Mouse (Mus musculus) central nervous system, embryonic 18 days (tissue): ENCODE measurements around the gene Kdelr2. TPM values are rescaled to one million over a fixed set of nuclear protein-coding genes. Genes with fewer than 3 reads are reported as not detected.

ENCODE experiments used
- polyA plus RNA-seq: library from polyadenylated mRNA; depleted of rRNA; stranded (reverse); fragments of >200 nt; gene quantifications from 2 replicates; pipeline ENCODE4 v1.2.3, GENCODE M21; 2012; rRNA removed

Gene Kdelr2
- 46.2 and 52.4 TPM in 2 replicates for polyA plus RNA-seq

GRCm38 (mm10) chr5:143403221-143404147 is at the start of gene Kdelr2:
Gene Kdelr2, plus strand, starts transcription at chr5:143403838.

GRCm38 (mm10) chr5:143356686-143357388 is 46.8 kb upstream of the Kdelr2 start, which contains the start of gene Grid2ip:
Gene Grid2ip, plus strand, starts transcription at chr5:143357338.

GRCm38 (mm10) chr5:143464100-143464756 is 60.6 kb downstream of the Kdelr2 start, which contains the start of gene Daglb:
Gene Daglb, plus strand, starts transcription at chr5:143464584.

Other genes with a start within 250 kb of the Kdelr2 start
- gene Rbak, start 223.1 kb upstream of the Kdelr2 start, polyA plus RNA-seq, result 17.1 and 17.5 TPM in 2 replicates
- not detected in 2 replicates for gene Spdye4b, start 222.8 kb upstream of the Kdelr2 start, polyA plus RNA-seq
- not detected in 2 replicates for gene Spdye4a, start 176.9 kb upstream of the Kdelr2 start, polyA plus RNA-seq
- gene Zfp12, start 168.7 kb upstream of the Kdelr2 start, polyA plus RNA-seq, result 28.1 TPM in 2 replicates
- gene Zfp316, start 133.8 kb upstream of the Kdelr2 start, polyA plus RNA-seq, result 15.0 and 18.3 TPM in 2 replicates
- 7.9 and 8.2 TPM in 2 replicates for gene Zfp853, start 110.2 kb upstream of the Kdelr2 start, polyA plus RNA-seq
- gene E130309D02Rik, start 88.5 kb upstream of the Kdelr2 start, polyA plus RNA-seq, result 15.8 and 18.7 TPM in 2 replicates
- gene Zdhhc4, start 74.6 kb upstream of the Kdelr2 start, polyA plus RNA-seq, result 55.5 and 60.8 TPM in 2 replicates
- gene Grid2ip, start 46.5 kb upstream of the Kdelr2 start, polyA plus RNA-seq, result 2.0 and 2.4 TPM in 2 replicates
- 15.4 and 15.8 TPM in 2 replicates for gene Daglb, start 60.7 kb downstream of the Kdelr2 start, polyA plus RNA-seq
- gene Rac1, start 124.2 kb downstream of the Kdelr2 start, polyA plus RNA-seq, result 532 and 542 TPM in 2 replicates
- 48.5 and 49.3 TPM in 2 replicates for gene Cyth3, start 218.6 kb downstream of the Kdelr2 start, polyA plus RNA-seq